13 mouse cellular contexts compared by ENCODE assay signal in genomic region chr12:112627097-112627881, GRCm38 (mm10). TPM values are rescaled to one million over a fixed set of nuclear protein-coding genes. Genes with fewer than 3 reads are reported as not detected.
DNase-seq lines count a peak whose midpoint lies in the region; ATAC-seq and TF ChIP-seq lines count a peak whose summit lies in the region.
"Had no signal": no experiment of that assay in that cellular context is flagged by ENCODE, and none has a peak within 500 bp of the region (broad histone marks: within the 10 kb centered on the region; RNA-seq: fewer than 3 reads in every experiment).

No protein-coding gene starts in this region.

- WGBS in kidney, postnatal 0 days = 70% methylated on average over 7 of the region's 7 CpGs
- WGBS in kidney, embryonic 16.5 days = 63% methylated on average over 7 of the region's 7 CpGs

- no peaks in the 10 kb centered on the region for H3K79me3 ChIP-seq in C2C12 (ENCODE audit: low read depth)

- peak; percentile 53; the same call in 1 of the 2 replicates for TF ChIP-seq CTCF in kidney, postnatal 0 days (IDR thresholded peaks at IDR 0.05; ENCODE audit: low read depth)
- peak; percentile 43 for TF ChIP-seq CTCF in C2C12 (IDR thresholded peaks at IDR 0.05; ENCODE audit: control insufficient read depth, insufficient read depth, insufficient read length)

- H3K79me2 ChIP-seq in C2C12 (ENCODE audit: control insufficient read depth, insufficient read depth) = no peaks in the 10 kb centered on the region

- H3K9ac ChIP-seq in kidney, postnatal 0 days (ENCODE audit: low read depth, low read length) = no peak overlapping the region
- no peak overlapping the region for H3K9ac ChIP-seq in kidney, embryonic 16.5 days (replicated peaks; ENCODE audit: low read length)
- H3K9ac ChIP-seq: embryonic facial prominence, embryonic 13.5 days had no signal

- H3K36me3 ChIP-seq in kidney, postnatal 0 days (ENCODE audit: insufficient read depth, low read length) = no peaks in the 10 kb centered on the region
- H3K36me3 ChIP-seq in C2C12 (ENCODE audit: control insufficient read depth, insufficient read depth) = no peaks in the 10 kb centered on the region
- H3K36me3 ChIP-seq in kidney, embryonic 16.5 days (ENCODE audit: insufficient read depth, low read length) = no peaks in the 10 kb centered on the region
- H3K36me3 ChIP-seq: embryonic facial prominence, embryonic 13.5 days had no signal

- no peak for ATAC-seq in kidney, postnatal 0 days (replicated peaks; ENCODE audit: low FRiP score, low read depth)
- no peak for ATAC-seq in kidney, embryonic 16.5 days (ENCODE audit: low FRiP score, low TSS enrichment)

- no peaks in the 10 kb centered on the region for H3K27me3 ChIP-seq in kidney, postnatal 0 days (ENCODE audit: insufficient read depth, low read length)
- H3K27me3 ChIP-seq in C2C12 (ENCODE audit: control insufficient read depth, insufficient read depth, insufficient read length) = no peaks in the 10 kb centered on the region
- H3K27me3 ChIP-seq in kidney, embryonic 16.5 days (ENCODE audit: insufficient read depth, low read length) = 0 out of 2 replicates have a peak, but pooled peaks cover 1% of the 10 kb centered on the region

- DNase-seq in kidney, postnatal 0 days (ENCODE audit: low spot score) = no peak
- DNase-seq in kidney, adult 18-20 months = no peak
- DNase-seq in 3T3-L1 (ENCODE audit: low read depth, low spot score) = peak; percentile 69
- peak; percentile 50 for DNase-seq in induced T-regulatory cell, adult 2 months (ENCODE audit: low read depth)
- no peak for DNase-seq in adrenal gland, postnatal 14 days
- DNase-seq in gastrocnemius, postnatal 10 days = no peak
- DNase-seq: adrenal gland, adult 2 months; kidney, adult 11 months; left cerebral cortex, postnatal 4 days; right cerebral cortex, postnatal 14 days had no signal

- no peaks in the 10 kb centered on the region for H3K9me3 ChIP-seq in kidney, postnatal 0 days (replicated peaks; ENCODE audit: low read length)
- H3K9me3 ChIP-seq in kidney, embryonic 16.5 days (ENCODE audit: low read length) = no peaks in the 10 kb centered on the region
- H3K9me3 ChIP-seq: embryonic facial prominence, embryonic 13.5 days had no signal

- H3ac ChIP-seq in C2C12 (ENCODE audit: control insufficient read depth, insufficient read length, low read depth) = no peak overlapping the region

- H3K4me3 ChIP-seq in kidney, postnatal 0 days (replicated peaks; ENCODE audit: low read depth, low read length) = no peak overlapping the region
- no peak overlapping the region for H3K4me3 ChIP-seq in C2C12 (ENCODE audit: insufficient read depth, poor library complexity, severe bottlenecking)
- H3K4me3 ChIP-seq in kidney, embryonic 16.5 days (ENCODE audit: low read length) = no peak overlapping the region
- H3K4me3 ChIP-seq: embryonic facial prominence, embryonic 13.5 days had no signal

- peaks cover 12% of the 10 kb centered on the region for H3K4me1 ChIP-seq in kidney, postnatal 0 days (replicated peaks; ENCODE audit: insufficient read depth, low read length)
- H3K4me1 ChIP-seq in kidney, embryonic 16.5 days (ENCODE audit: insufficient read depth, low read length) = peaks cover 24% of the 10 kb centered on the region

- H3K27ac ChIP-seq in kidney, postnatal 0 days = no peak overlapping the region
- H3K27ac ChIP-seq in kidney, embryonic 16.5 days (ENCODE audit: low read length) = no peak overlapping the region
- H3K27ac ChIP-seq: embryonic facial prominence, embryonic 13.5 days had no signal

- H3K4me2 ChIP-seq in kidney, postnatal 0 days (ENCODE audit: low read length) = no peak overlapping the region
- no peak overlapping the region for H3K4me2 ChIP-seq in kidney, embryonic 16.5 days (replicated peaks; ENCODE audit: low read depth, low read length)
- H3K4me2 ChIP-seq: embryonic facial prominence, embryonic 13.5 days had no signal

TF ChIP-seq in C2C12, 6 proteins besides CTCF, POLR2A, EP300 and RAD21:
- TF ChIP-seq USF1 (IDR thresholded peaks at IDR 0.05; ENCODE audit: low read depth) = peak; percentile 59
- TF ChIP-seq FOSL1 (IDR thresholded peaks at IDR 0.05; ENCODE audit: insufficient read depth, low read length, poor library complexity, severe bottlenecking) = no peak
- TF ChIP-seq MYOD1 (IDR thresholded peaks at IDR 0.05; ENCODE audit: control insufficient read depth, insufficient read length, low read depth) = no peak
- peak; percentile 63 for TF ChIP-seq MAX (IDR thresholded peaks at IDR 0.05)

RNA-seq across cellular contexts. Expression of gene Adssl1, which starts 7.4 kb away (rescaled TPM):
- 13.4 and 14.5 TPM in 2 replicates for polyA plus RNA-seq in kidney, postnatal 0 days (2015; fragmentation: Nextera tagmentation; extraction: Ambion mirVana)
- 10.1 TPM for polyA plus RNA-seq in C2C12 (2012; fragmentation: generic; extraction: Trizol)
- 34.1 and 37.6 TPM in 2 replicates for total RNA-seq in adrenal gland, postnatal 14 days (2021)
- polyA plus RNA-seq in kidney, embryonic 16.5 days (2015; fragmentation: Nextera tagmentation; extraction: Ambion mirVana) = 10.7 and 12.7 TPM in 2 replicates
- total RNA-seq in gastrocnemius, postnatal 10 days (2021) = 100 to 1,000 TPM; 340 to 358 TPM

RNA-seq across cellular contexts. Expression of gene Siva1, which starts 17.2 kb away (rescaled TPM):
- polyA plus RNA-seq in kidney, postnatal 0 days (2015; fragmentation: Nextera tagmentation; extraction: Ambion mirVana) = 202 and 209 TPM in 2 replicates
- polyA plus RNA-seq in C2C12 (2012; fragmentation: generic; extraction: Trizol) = 164 TPM
- 48.4 and 54.1 TPM in 2 replicates for total RNA-seq in adrenal gland, postnatal 14 days (2021)
- 273 and 296 TPM in 2 replicates for polyA plus RNA-seq in kidney, embryonic 16.5 days (2015; fragmentation: Nextera tagmentation; extraction: Ambion mirVana)
- 10 to 100 TPM; 27.2 to 28.1 TPM for total RNA-seq in gastrocnemius, postnatal 10 days (2021)

RNA-seq across cellular contexts. Expression of gene Inf2, which starts 38.7 kb away (rescaled TPM):
- 2.5 and 3.8 TPM in 2 replicates for polyA plus RNA-seq in kidney, postnatal 0 days (2015; fragmentation: Nextera tagmentation; extraction: Ambion mirVana)
- polyA plus RNA-seq in C2C12 (2012; fragmentation: generic; extraction: Trizol) = 118 TPM
- 25.3 and 33.2 TPM in 2 replicates for total RNA-seq in adrenal gland, postnatal 14 days (2021)
- polyA plus RNA-seq in kidney, embryonic 16.5 days (2015; fragmentation: Nextera tagmentation; extraction: Ambion mirVana) = 4.7 and 5.3 TPM in 2 replicates
- 10 to 100 TPM; 16.8 to 22.5 TPM for total RNA-seq in gastrocnemius, postnatal 10 days (2021)

RNA-seq across cellular contexts. Expression of gene Akt1, which starts 47.4 kb away (rescaled TPM):
- 72.5 and 114 TPM in 2 replicates for polyA plus RNA-seq in kidney, postnatal 0 days (2015; fragmentation: Nextera tagmentation; extraction: Ambion mirVana)
- polyA plus RNA-seq in C2C12 (2012; fragmentation: generic; extraction: Trizol) = 297 TPM
- total RNA-seq in adrenal gland, postnatal 14 days (2021) = 245 and 247 TPM in 2 replicates
- 49.5 TPM in 2 replicates for polyA plus RNA-seq in kidney, embryonic 16.5 days (2015; fragmentation: Nextera tagmentation; extraction: Ambion mirVana)
- total RNA-seq in gastrocnemius, postnatal 10 days (2021) = 100 to 1,000 TPM; 133 to 142 TPM

RNA-seq across cellular contexts. Expression of gene Zbtb42, which starts 51.3 kb away (rescaled TPM):
- polyA plus RNA-seq in kidney, postnatal 0 days (2015; fragmentation: Nextera tagmentation; extraction: Ambion mirVana) = 5.9 and 6.7 TPM in 2 replicates
- polyA plus RNA-seq in C2C12 (2012; fragmentation: generic; extraction: Trizol) = 4.2 TPM
- total RNA-seq in adrenal gland, postnatal 14 days (2021) = 2.8 and 4.6 TPM in 2 replicates
- polyA plus RNA-seq in kidney, embryonic 16.5 days (2015; fragmentation: Nextera tagmentation; extraction: Ambion mirVana) = 6.4 and 7.0 TPM in 2 replicates
- total RNA-seq in gastrocnemius, postnatal 10 days (2021) = 1 to 10 TPM; 1.8 to 2.1 TPM

Comparison
In these comparisons a context has a peak if more than half of its experiments do, and no peak if none do; other contexts are left out.
1. DNase-seq: peak in 3T3-L1 (single experiment) and induced T-regulatory cell, adult 2 months (single experiment); none in kidney, postnatal 0 days (single experiment), kidney, adult 18-20 months (single experiment), adrenal gland, postnatal 14 days (single experiment) and gastrocnemius, postnatal 10 days (single experiment).
2. RNA of gene Inf2, which starts 38.7 kb away (polyA plus RNA-seq): 118 TPM in C2C12 (single experiment); 4.7 to 5.3 TPM in kidney, embryonic 16.5 days and 2.5 to 3.8 TPM in kidney, postnatal 0 days; every median in the first group is over 10 times any median in the second.